Mouse (Mus musculus): ENCODE results near the gene Commd7. TPM values are rescaled to one million over a fixed set of nuclear protein-coding genes. Genes with fewer than 3 reads are reported as not detected.

Gene Commd7
- polyA plus RNA-seq, 1 experiment, result 21.2 TPM

GRCm38 (mm10) chr2:153648773-153649297 lies 16.3 kb upstream of the Commd7 start:
- no peaks in the 10 kb centered on the region; the same call in 1 of the 2 replicates for H3K4me1 ChIP-seq (ENCODE audit: control insufficient read depth, insufficient read depth, insufficient read length, low read length)
- H3K4me3 ChIP-seq (ENCODE audit: insufficient read depth, low read depth, low read length), result peak overlapping the region; percentile 93
- no peak overlapping the region for H3K27ac ChIP-seq (replicated peaks; ENCODE audit: low read depth, low read length)

GRCm38 (mm10) chr2:153642999-153643398 lies 10.4 kb upstream of the Commd7 start:
- H3K27ac ChIP-seq (replicated peaks; ENCODE audit: low read depth, low read length), result no peak overlapping the region

GRCm38 (mm10) chr2:153642496-153642895 lies 9.9 kb upstream of the Commd7 start:
- Histone ChIP-seq H3K4me3 (ENCODE audit: insufficient read depth, low read depth, low read length) (no peak overlapping the region), H3K27ac (replicated peaks; ENCODE audit: low read depth, low read length) (no peak overlapping the region), H3K4me1 (ENCODE audit: control insufficient read depth, insufficient read depth, insufficient read length, low read length) (no peaks in the 10 kb centered on the region)

More at GRCm38 (mm10) chr2:153642999-153643398, 10.4 kb upstream of the Commd7 start:
- Histone ChIP-seq H3K4me3 (ENCODE audit: insufficient read depth, low read depth, low read length) (no peak overlapping the region), H3K4me1 (ENCODE audit: control insufficient read depth, insufficient read depth, insufficient read length, low read length) (no peaks in the 10 kb centered on the region)

- Histone ChIP-seq H3K4me3 (ENCODE audit: insufficient read depth, low read depth, low read length) (no peak overlapping the region), H3K27ac (replicated peaks; ENCODE audit: low read depth, low read length) (no peak overlapping the region), H3K4me1 (ENCODE audit: control insufficient read depth, insufficient read depth, insufficient read length, low read length) (no peaks in the 10 kb centered on the region)
These were observed 6.5 kb upstream of the Commd7 start for GRCm38 (mm10) chr2:153638977-153639680.

- Histone ChIP-seq H3K4me1 (ENCODE audit: control insufficient read depth, insufficient read depth, insufficient read length, low read length) (no peaks in the 10 kb centered on the region), H3K27ac (replicated peaks; ENCODE audit: low read depth, low read length) (no peak overlapping the region), H3K4me3 (ENCODE audit: insufficient read depth, low read depth, low read length) (peak overlapping the region; percentile 76; the same call in 1 of the 2 replicates)
These were observed 678 bp upstream of the Commd7 start for GRCm38 (mm10) chr2:153633259-153633658.

GRCm38 (mm10) chr2:153632871-153633226 lies 268 bp upstream of the Commd7 start:
- Histone ChIP-seq H3K4me1 (ENCODE audit: control insufficient read depth, insufficient read depth, insufficient read length, low read length) (no peaks in the 10 kb centered on the region), H3K4me3 (ENCODE audit: insufficient read depth, low read depth, low read length) (peak overlapping the region; percentile 76), H3K27ac (replicated peaks; ENCODE audit: low read depth, low read length) (peak overlapping the region; percentile 39)

- Histone ChIP-seq H3K4me3 (ENCODE audit: insufficient read depth, low read depth, low read length) (no peak overlapping the region), H3K4me1 (ENCODE audit: control insufficient read depth, insufficient read depth, insufficient read length, low read length) (no peaks in the 10 kb centered on the region), H3K27ac (replicated peaks; ENCODE audit: low read depth, low read length) (no peak overlapping the region)
These were observed 1.6 kb downstream of the Commd7 start for GRCm38 (mm10) chr2:153630950-153631349.

- no peak overlapping the region for H3K27ac ChIP-seq (replicated peaks; ENCODE audit: low read depth, low read length)
- H3K4me3 ChIP-seq (ENCODE audit: insufficient read depth, low read depth, low read length), result no peak overlapping the region
- no peaks in the 10 kb centered on the region for H3K4me1 ChIP-seq (ENCODE audit: control insufficient read depth, insufficient read depth, insufficient read length, low read length)
These were observed 10.1 kb downstream of the Commd7 start for GRCm38 (mm10) chr2:153622449-153622848.

GRCm38 (mm10) chr2:153618889-153619288 lies 13.7 kb downstream of the Commd7 start:
- no peak overlapping the region for H3K4me3 ChIP-seq (ENCODE audit: insufficient read depth, low read depth, low read length)
- H3K27ac ChIP-seq (replicated peaks; ENCODE audit: low read depth, low read length), result no peak overlapping the region
- H3K4me1 ChIP-seq (ENCODE audit: control insufficient read depth, insufficient read depth, insufficient read length, low read length), result no peaks in the 10 kb centered on the region

- no peak overlapping the region for H3K4me3 ChIP-seq (ENCODE audit: insufficient read depth, low read depth, low read length)
These were observed 14.1 kb downstream of the Commd7 start for GRCm38 (mm10) chr2:153618439-153618838.

GRCm38 (mm10) chr2:153616893-153617292 lies 15.7 kb downstream of the Commd7 start:
- H3K4me1 ChIP-seq (ENCODE audit: control insufficient read depth, insufficient read depth, insufficient read length, low read length), result no peaks in the 10 kb centered on the region
- H3K27ac ChIP-seq (replicated peaks; ENCODE audit: low read depth, low read length), result no peak overlapping the region
- H3K4me3 ChIP-seq (ENCODE audit: insufficient read depth, low read depth, low read length), result no peak overlapping the region

More at GRCm38 (mm10) chr2:153618439-153618838, 14.1 kb downstream of the Commd7 start:
- Histone ChIP-seq H3K27ac (replicated peaks; ENCODE audit: low read depth, low read length) (no peak overlapping the region), H3K4me1 (ENCODE audit: control insufficient read depth, insufficient read depth, insufficient read length, low read length) (no peaks in the 10 kb centered on the region)

GRCm38 (mm10) chr2:153612594-153613281 lies 19.8 kb downstream of the Commd7 start:
- H3K4me1 ChIP-seq (ENCODE audit: control insufficient read depth, insufficient read depth, insufficient read length, low read length), result peaks cover 2% of the 10 kb centered on the region; the same call in 1 of the 2 replicates
- H3K4me3 ChIP-seq (ENCODE audit: insufficient read depth, low read depth, low read length), result no peak overlapping the region
- no peak overlapping the region for H3K27ac ChIP-seq (replicated peaks; ENCODE audit: low read depth, low read length)

- Histone ChIP-seq H3K4me1 (ENCODE audit: control insufficient read depth, insufficient read depth, insufficient read length, low read length) (peaks cover 8% of the 10 kb centered on the region), H3K27ac (replicated peaks; ENCODE audit: low read depth, low read length) (no peak overlapping the region), H3K4me3 (ENCODE audit: insufficient read depth, low read depth, low read length) (no peak overlapping the region)
These were observed 20.8 kb downstream of the Commd7 start for GRCm38 (mm10) chr2:153611743-153612142.

- H3K27ac ChIP-seq (replicated peaks; ENCODE audit: low read depth, low read length), result no peak overlapping the region
- no peak overlapping the region for H3K4me3 ChIP-seq (ENCODE audit: insufficient read depth, low read depth, low read length)
- peaks cover 8% of the 10 kb centered on the region for H3K4me1 ChIP-seq (ENCODE audit: control insufficient read depth, insufficient read depth, insufficient read length, low read length)
These were observed 21.3 kb downstream of the Commd7 start for GRCm38 (mm10) chr2:153611241-153611630.

- no peak overlapping the region for H3K27ac ChIP-seq (replicated peaks; ENCODE audit: low read depth, low read length)
These were observed 21.9 kb downstream of the Commd7 start for GRCm38 (mm10) chr2:153610426-153611240.

More at GRCm38 (mm10) chr2:153610426-153611240, 21.9 kb downstream of the Commd7 start:
- no peak overlapping the region for H3K4me3 ChIP-seq (ENCODE audit: insufficient read depth, low read depth, low read length)
- H3K4me1 ChIP-seq (ENCODE audit: control insufficient read depth, insufficient read depth, insufficient read length, low read length), result peaks cover 8% of the 10 kb centered on the region
